Mouse (Mus musculus) forebrain, embryonic 14.5 days (tissue): ENCODE results near the gene Nrp1. TPM values are rescaled to one million over a fixed set of nuclear protein-coding genes. Genes with fewer than 3 reads are reported as not detected.
A peak's percentile ranks its signal among the peaks of the same experiment; 100 is the strongest.

Source experiments
- ATAC-seq: fragments of 200-750 bp; cut with Nextera tagmentation; 2 replicates; pipeline ENCODE4 v1.8.0; 2017; ENCODE audit warnings: mild to moderate bottlenecking, moderate library complexity
- DNase-seq: peaks from one replicate; pipeline ENCODE4 v3.0.0-alpha.2; 2015; ENCODE audit warnings: low spot score
- H3K27ac ChIP-seq: fragments of 300-500 bp; sonication (generic); 2 replicates; pipeline ENCODE4 v1.5.1; 2014; ENCODE audit warnings: low read depth, mild to moderate bottlenecking, control low read depth, low read length, moderate library complexity
- H3K27me3 ChIP-seq: fragments of 300-500 bp; sonication (generic); replicated peaks from 2 replicates; pipeline ENCODE4 v1.6.1; 2014; ENCODE audit warnings: low read length, control low read depth, mixed read lengths; ENCODE audit not compliant: control insufficient read depth, insufficient read depth
- H3K36me3 ChIP-seq: fragments of 300-500 bp; sonication (generic); 2 replicates; pipeline ENCODE4 v1.6.1; 2014; ENCODE audit warnings: low read length, control low read depth; ENCODE audit not compliant: control insufficient read depth, insufficient read depth
- H3K4me1 ChIP-seq: fragments of 300-500 bp; sonication (generic); 2 replicates; pipeline ENCODE4 v1.6.1; 2014; ENCODE audit warnings: antibody characterized with exemption, low read length, control low read depth; ENCODE audit not compliant: control insufficient read depth, insufficient read depth
- H3K4me2 ChIP-seq: fragments of 300-500 bp; sonication (generic); 2 replicates; pipeline ENCODE4 v1.6.1; 2014; ENCODE audit warnings: mild to moderate bottlenecking, control low read depth, low read length
- H3K4me3 ChIP-seq: fragments of 300-500 bp; sonication (generic); 2 replicates; pipeline ENCODE4 v1.5.1; 2014; ENCODE audit warnings: low read depth, low read length, control low read depth
- H3K9ac ChIP-seq: fragments of 300-500 bp; sonication (generic); 2 replicates; pipeline ENCODE4 v1.6.1; 2014; ENCODE audit warnings: mild to moderate bottlenecking, low read length, control low read depth, moderate library complexity
- H3K9me3 ChIP-seq: fragments of 300-500 bp; sonication (generic); replicated peaks from 2 replicates; pipeline ENCODE4 v1.6.1; 2016; ENCODE audit warnings: low read length, control low read depth, mixed read lengths; ENCODE audit not compliant: control insufficient read depth
- WGBS: fragments of 180-500 bp; shearing (Covaris S2); extraction: QIAGEN DNeasy Blood & Tissue Kit; methylation state at CpG from one replicate; pipeline ENCODE4 v1.1.7; 2014; 5-methylcytosine and 5-hydroxymethylcytosine counted together
- polyA plus RNA-seq: library from polyadenylated mRNA; unstranded; fragments of >200 nt; fragmentation: Nextera tagmentation; extraction: Ambion mirVana; gene quantifications from 2 replicates; pipeline ENCODE4 v1.2.1, GENCODE M21; 2014

Nrp1 gene
- polyA plus RNA-seq, 1 experiment from 2014 or later: 57.9 TPM

GRCm38 (mm10) chr8:128489351-128489750 is 130.9 kb downstream of the Nrp1 start:
- no peak overlapping the region for H3K4me3 ChIP-seq
- H3K36me3 ChIP-seq: peaks cover 14% of the 10 kb centered on the region; the same call in 1 of the 2 replicates
- DNase-seq: no peak
- peaks cover 5% of the 10 kb centered on the region; the same call in 1 of the 2 replicates for H3K4me1 ChIP-seq
- no peaks in the 10 kb centered on the region for H3K27me3 ChIP-seq
- 97% methylated on average over 1 of the region's 1 CpGs for WGBS
- H3K9me3 ChIP-seq: no peaks in the 10 kb centered on the region
- no peak for ATAC-seq
- H3K27ac ChIP-seq: no peak overlapping the region
- H3K4me2 ChIP-seq: no peak overlapping the region
- no peak overlapping the region for H3K9ac ChIP-seq

- Histone ChIP-seq H3K4me2 (no peak overlapping the region), H3K27ac (no peak overlapping the region), H3K4me3 (no peak overlapping the region), H3K36me3 (peaks cover 15% of the 10 kb centered on the region), H3K27me3 (no peaks in the 10 kb centered on the region), H3K9ac (no peak overlapping the region), H3K9me3 (no peaks in the 10 kb centered on the region), H3K4me1 (peaks cover 5% of the 10 kb centered on the region; the same call in 1 of the 2 replicates)
- peak; percentile 81 for ATAC-seq
- 55% methylated on average over 5 of the region's 5 CpGs for WGBS
- peak; percentile 92 for DNase-seq
Observed at GRCm38 (mm10) chr8:128491126-128492067, 133.0 kb downstream of the Nrp1 start.

GRCm38 (mm10) chr8:128493801-128494200 is 135.4 kb downstream of the Nrp1 start:
- no peaks in the 10 kb centered on the region for H3K9me3 ChIP-seq
- H3K9ac ChIP-seq: no peak overlapping the region
- 0 out of 2 replicates have a peak overlapping the region, but pooled peaks have one; percentile 14 for H3K27ac ChIP-seq
- H3K4me2 ChIP-seq: no peak overlapping the region
- no peaks in the 10 kb centered on the region for H3K27me3 ChIP-seq
- DNase-seq (no peak), ATAC-seq (no peak)
- no peaks in the 10 kb centered on the region; the same call in 1 of the 2 replicates for H3K4me1 ChIP-seq
- H3K36me3 ChIP-seq: peaks cover 23% of the 10 kb centered on the region
- no peak overlapping the region for H3K4me3 ChIP-seq
- 77% methylated on average over 3 of the region's 3 CpGs for WGBS

- H3K9me3 ChIP-seq: no peaks in the 10 kb centered on the region
- WGBS: 80% methylated on average over 4 of the region's 4 CpGs
- no peak overlapping the region for H3K9ac ChIP-seq
- H3K4me1 ChIP-seq: no peaks in the 10 kb centered on the region; the same call in 1 of the 2 replicates
- ATAC-seq: no peak
- H3K4me3 ChIP-seq: no peak overlapping the region
- peaks cover 27% of the 10 kb centered on the region for H3K36me3 ChIP-seq
- no peaks in the 10 kb centered on the region for H3K27me3 ChIP-seq
- DNase-seq: no peak
- H3K4me2 ChIP-seq: no peak overlapping the region
- H3K27ac ChIP-seq: no peak overlapping the region
Observed at GRCm38 (mm10) chr8:128498836-128499235, 140.4 kb downstream of the Nrp1 start.

- no peak overlapping the region for H3K27ac ChIP-seq
- H3K9ac ChIP-seq: no peak overlapping the region
- H3K4me2 ChIP-seq: no peak overlapping the region
- no peaks in the 10 kb centered on the region for H3K27me3 ChIP-seq
- H3K4me3 ChIP-seq: no peak overlapping the region
- H3K36me3 ChIP-seq: peaks cover 14% of the 10 kb centered on the region; the same call in 1 of the 2 replicates
- H3K4me1 ChIP-seq: 0 out of 2 replicates have a peak, but pooled peaks cover 6% of the 10 kb centered on the region
- DNase-seq (no peak), ATAC-seq (no peak)
- no peaks in the 10 kb centered on the region for H3K9me3 ChIP-seq
- 60% methylated on average over 5 of the region's 5 CpGs for WGBS
Observed at GRCm38 (mm10) chr8:128504136-128504829, 145.9 kb downstream of the Nrp1 start.

GRCm38 (mm10) chr8:128505866-128506265 is 147.5 kb downstream of the Nrp1 start:
- Histone ChIP-seq H3K9me3 (no peaks in the 10 kb centered on the region), H3K4me1 (0 out of 2 replicates have a peak, but pooled peaks cover 6% of the 10 kb centered on the region), H3K4me3 (no peak overlapping the region), H3K4me2 (no peak overlapping the region), H3K27ac (no peak overlapping the region), H3K36me3 (peaks cover 11% of the 10 kb centered on the region; the same call in 1 of the 2 replicates), H3K27me3 (no peaks in the 10 kb centered on the region), H3K9ac (no peak overlapping the region)
- ATAC-seq: no peak
- no peak for DNase-seq

GRCm38 (mm10) chr8:128508723-128509122 is 150.3 kb downstream of the Nrp1 start:
- ATAC-seq: peak; percentile 87
- H3K4me3 ChIP-seq: no peak overlapping the region
- no peaks in the 10 kb centered on the region for H3K36me3 ChIP-seq
- no peak overlapping the region for H3K9ac ChIP-seq
- 0 out of 2 replicates have a peak, but pooled peaks cover 6% of the 10 kb centered on the region for H3K4me1 ChIP-seq
- no peak overlapping the region for H3K27ac ChIP-seq
- H3K4me2 ChIP-seq: no peak overlapping the region
- peak; percentile 85 for DNase-seq
- no peaks in the 10 kb centered on the region for H3K27me3 ChIP-seq
- no peaks in the 10 kb centered on the region for H3K9me3 ChIP-seq

- H3K4me2 ChIP-seq: no peak overlapping the region
- no peak overlapping the region for H3K4me3 ChIP-seq
- H3K27me3 ChIP-seq: no peaks in the 10 kb centered on the region
- DNase-seq (no peak), ATAC-seq (no peak)
- no peaks in the 10 kb centered on the region for H3K9me3 ChIP-seq
- 0 out of 2 replicates have a peak, but pooled peaks cover 6% of the 10 kb centered on the region for H3K4me1 ChIP-seq
- no peak overlapping the region for H3K9ac ChIP-seq
- no peak overlapping the region for H3K27ac ChIP-seq
- H3K36me3 ChIP-seq: no peaks in the 10 kb centered on the region
Observed at GRCm38 (mm10) chr8:128511021-128511420, 152.6 kb downstream of the Nrp1 start.
